Mouse (Mus musculus) liver, embryonic 14.5 days (tissue): ENCODE results near the gene Fblim1.

ENCODE experiments used
- CTCF ChIP-seq: IDR thresholded peaks from 2 replicates; pipeline ENCODE4 v1.5.1; 2016; ENCODE audit warnings: antibody characterized with exemption, low read depth, control low read depth
- EP300 ChIP-seq: IDR thresholded peaks from 2 replicates; pipeline ENCODE4 v1.6.1; 2016; ENCODE audit warnings: antibody characterized with exemption, low read depth

- TF ChIP-seq EP300 (no peak), CTCF (no peak)
Measured at GRCm38 (mm10) chr4:141539213-141539767, 66.6 kb downstream of the Fblim1 start.
